Mouse (Mus musculus): ENCODE measurements at regions not wholly inside any gene's neighbourhood (a gene's known extent, or its start where the extent isn't known, plus 50 kb on each side); places are given as distances from the start of the nearest gene placed in this dataset.
"Not testable (repeated sequence)": the region's sequence is repeated elsewhere in the genome, so short reads cannot be mapped to it uniquely, and the experiment has no call there.

DNA sequence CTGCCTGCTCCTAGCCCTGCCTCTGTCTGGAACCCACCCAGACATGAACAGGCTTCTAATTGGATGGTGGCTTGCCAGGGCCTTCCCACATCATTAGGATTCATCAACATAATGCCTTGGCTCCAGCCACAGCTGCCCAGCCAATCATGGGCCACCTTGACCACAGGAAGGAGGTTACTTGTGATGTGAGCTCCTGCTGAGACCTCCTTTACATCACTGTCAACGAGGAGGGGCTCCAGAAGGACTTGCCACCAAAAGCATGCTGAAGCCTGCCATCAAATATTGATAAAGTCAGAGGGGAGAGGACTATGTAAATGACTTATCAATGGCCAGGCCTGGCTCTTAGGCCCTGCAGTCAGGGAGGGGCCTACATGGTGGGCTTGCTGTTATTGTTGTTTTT is 175.6 kb downstream of the Map1s start:
- H3K27ac ChIP-seq (replicated peaks); DNase-seq (ENCODE audit: low spot score); H3K4me1 ChIP-seq (replicated peaks; ENCODE audit: control insufficient read depth, insufficient read depth); H3K9ac ChIP-seq (ENCODE audit: low read length); ATAC-seq (ENCODE audit: low FRiP score, low TSS enrichment); H3K27me3 ChIP-seq (ENCODE audit: control insufficient read depth, insufficient read depth, low read length); H3K36me3 ChIP-seq (ENCODE audit: control insufficient read depth, insufficient read depth, low read length); H3K4me2 ChIP-seq (replicated peaks; ENCODE audit: low read depth); H3K9me3 ChIP-seq (ENCODE audit: control insufficient read depth, low read length); H3K4me3 ChIP-seq (ENCODE audit: low read depth, low read length): not testable (repeated sequence)
- WGBS = 4% methylated on average over 1 of the region's 1 CpGs

DNA sequence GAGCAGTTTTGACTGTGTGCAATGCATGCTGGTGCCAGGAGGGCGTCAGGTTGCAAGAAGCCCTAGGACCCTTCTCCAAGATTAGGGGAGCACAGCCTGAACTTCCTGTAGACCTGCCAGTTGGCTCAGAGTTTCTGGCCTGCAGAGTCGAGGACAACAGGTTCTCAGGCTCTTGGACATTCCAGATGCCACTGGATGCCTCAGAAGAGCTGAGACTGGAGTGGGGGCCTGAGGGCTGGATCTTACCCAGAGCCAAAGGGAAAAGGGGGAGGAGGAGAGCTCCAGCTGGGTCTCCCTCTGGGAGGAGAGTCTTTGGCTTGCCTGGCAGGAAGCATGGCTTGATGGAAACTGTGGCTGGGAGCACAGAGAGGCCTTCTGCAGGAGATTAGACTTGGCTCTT is 145.4 kb upstream of the Myo9b start:
- H3K4me3 ChIP-seq (ENCODE audit: low read depth, low read length); H3K27me3 ChIP-seq (ENCODE audit: control insufficient read depth, insufficient read depth, low read length); ATAC-seq (ENCODE audit: low FRiP score, low TSS enrichment); DNase-seq (ENCODE audit: low spot score); H3K9ac ChIP-seq (ENCODE audit: low read length); H3K27ac ChIP-seq (replicated peaks); H3K9me3 ChIP-seq (ENCODE audit: control insufficient read depth, low read length); H3K4me1 ChIP-seq (replicated peaks; ENCODE audit: control insufficient read depth, insufficient read depth); H3K36me3 ChIP-seq (ENCODE audit: control insufficient read depth, insufficient read depth, low read length); H3K4me2 ChIP-seq (replicated peaks; ENCODE audit: low read depth): not testable (repeated sequence)
- 24% methylated on average over 2 of the region's 2 CpGs for WGBS

DNA sequence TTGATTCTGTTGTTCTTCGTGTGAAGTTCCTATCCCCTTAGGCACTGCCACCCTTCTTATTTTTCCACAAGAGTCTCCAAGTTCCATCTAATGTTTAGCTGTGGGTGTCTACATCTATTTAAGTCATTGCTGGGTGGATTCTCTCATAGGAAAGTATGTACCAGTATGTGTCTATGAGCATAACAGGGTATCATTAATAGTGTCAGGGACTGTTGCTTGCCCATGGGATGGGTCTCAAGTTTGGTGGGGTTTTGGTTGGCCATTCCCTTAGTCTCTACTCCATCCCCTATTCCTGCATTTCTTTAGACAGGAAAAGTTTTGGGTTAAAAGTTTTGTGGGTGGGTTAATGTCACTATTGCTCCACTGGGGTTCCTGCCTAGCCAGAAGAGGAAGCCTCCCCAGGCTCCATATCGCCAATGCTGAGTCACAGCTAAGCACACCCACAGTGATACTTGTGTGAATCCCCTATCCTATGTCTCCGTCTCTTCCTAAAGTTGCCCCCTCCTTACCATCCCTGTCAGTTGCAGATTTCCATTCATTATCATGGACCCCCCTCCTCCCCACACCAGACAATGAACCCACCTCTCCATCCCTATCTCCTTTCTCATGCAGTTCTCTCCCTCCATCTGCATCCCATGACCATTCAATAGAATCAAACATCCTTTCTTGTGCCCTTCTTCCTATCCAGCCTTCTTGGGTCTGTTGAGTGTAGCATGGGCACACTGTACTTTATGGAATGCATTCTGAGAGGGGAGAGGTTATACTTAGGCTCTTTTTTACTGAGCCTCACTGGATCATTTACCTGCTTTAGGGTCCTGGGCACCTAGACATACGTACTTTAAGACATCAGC is 141.9 kb upstream of the Myo9b start:
- TF ChIP-seq CTCF (IDR thresholded peaks at IDR 0.05; ENCODE audit: low read depth) (no peak), EP300 (optimal IDR thresholded peaks at IDR 0.05) (no peak)
- Histone ChIP-seq H3K4me2 (replicated peaks; ENCODE audit: low read depth) (no peak overlapping the region), H3K27ac (replicated peaks) (no peak overlapping the region), H3K36me3 (ENCODE audit: control insufficient read depth, insufficient read depth, low read length) (no peaks in the 10 kb centered on the region), H3K4me1 (replicated peaks; ENCODE audit: control insufficient read depth, insufficient read depth) (no peaks in the 10 kb centered on the region), H3K27me3 (ENCODE audit: control insufficient read depth, insufficient read depth, low read length) (no peaks in the 10 kb centered on the region), H3K4me3 (ENCODE audit: low read depth, low read length) (no peak overlapping the region), H3K9ac (ENCODE audit: low read length) (no peak overlapping the region), H3K9me3 (ENCODE audit: control insufficient read depth, low read length) (no peaks in the 10 kb centered on the region)
- ATAC-seq (ENCODE audit: low FRiP score, low TSS enrichment) (peak; percentile 76), DNase-seq (ENCODE audit: low spot score) (no peak)
- 69% methylated on average over 4 of the region's 4 CpGs for WGBS

DNA sequence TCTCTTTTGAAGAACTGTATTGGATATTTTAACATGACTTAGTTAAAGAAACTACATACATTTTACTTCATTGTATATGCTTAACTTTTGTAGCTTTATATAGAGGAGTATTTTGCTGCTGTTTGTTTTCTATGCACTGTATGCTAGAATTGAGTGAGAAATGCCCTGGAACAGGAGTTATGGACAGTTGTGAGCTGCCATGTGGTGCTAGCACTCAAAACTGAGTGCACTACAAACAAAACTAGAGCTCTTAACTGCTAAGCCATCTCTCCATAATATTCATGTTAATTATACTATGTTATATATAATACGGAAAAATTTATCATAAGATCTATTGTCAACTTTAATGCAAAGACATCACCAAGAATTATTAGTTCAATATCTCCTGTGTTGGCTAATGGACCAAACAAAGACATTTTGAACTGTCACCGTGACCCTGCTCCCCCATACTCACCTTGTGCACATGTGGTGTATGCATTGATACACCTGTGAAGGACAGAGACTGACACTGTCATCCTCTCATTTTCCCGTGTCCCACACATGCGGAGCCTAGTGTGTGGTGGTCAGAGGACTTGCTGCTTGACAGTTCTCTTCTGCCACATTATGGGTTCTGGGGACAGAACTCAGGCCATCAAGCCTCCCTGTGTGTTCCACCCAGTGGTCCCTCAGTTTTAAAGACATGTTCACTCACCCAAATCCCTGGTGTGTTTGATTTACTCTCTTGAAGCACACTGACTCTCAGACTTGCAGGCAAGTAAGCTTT is 141.0 kb upstream of the Myo9b start:
- Histone ChIP-seq H3K9ac (ENCODE audit: low read length) (no peak overlapping the region), H3K4me2 (replicated peaks; ENCODE audit: low read depth) (no peak overlapping the region), H3K27me3 (ENCODE audit: control insufficient read depth, insufficient read depth, low read length) (no peaks in the 10 kb centered on the region), H3K9me3 (ENCODE audit: control insufficient read depth, low read length) (no peaks in the 10 kb centered on the region), H3K27ac (replicated peaks) (no peak overlapping the region), H3K4me3 (ENCODE audit: low read depth, low read length) (no peak overlapping the region), H3K36me3 (ENCODE audit: control insufficient read depth, insufficient read depth, low read length) (no peaks in the 10 kb centered on the region), H3K4me1 (replicated peaks; ENCODE audit: control insufficient read depth, insufficient read depth) (no peaks in the 10 kb centered on the region)
- 89% methylated on average over 4 of the region's 4 CpGs for WGBS
- ATAC-seq (ENCODE audit: low FRiP score, low TSS enrichment) (peak; percentile 64; the same call in 1 of the 2 replicates), DNase-seq (ENCODE audit: low spot score) (peak; percentile 22)
- TF ChIP-seq EP300 (optimal IDR thresholded peaks at IDR 0.05) (no peak), CTCF (IDR thresholded peaks at IDR 0.05; ENCODE audit: low read depth) (no peak)

DNA sequence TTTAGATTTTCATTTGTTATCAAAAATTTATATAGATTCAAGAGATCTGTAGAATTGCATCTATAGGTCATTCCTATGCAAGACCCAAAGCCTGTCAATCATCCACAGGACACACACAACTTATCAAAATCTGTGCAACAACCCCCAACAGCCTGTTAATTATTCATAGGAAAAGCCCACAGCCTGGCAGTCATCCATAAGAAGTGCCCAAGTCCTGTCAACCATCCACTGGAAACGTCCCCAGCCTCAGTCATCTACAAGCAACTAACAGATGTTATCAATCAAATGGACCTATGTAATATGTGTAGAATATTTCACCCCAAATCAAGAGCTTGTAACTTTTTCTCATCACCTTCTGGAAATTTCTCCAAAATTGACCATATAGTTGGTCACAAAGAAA is 139.6 kb upstream of the Myo9b start:
- H3K4me2 ChIP-seq (replicated peaks; ENCODE audit: low read depth); DNase-seq (ENCODE audit: low spot score); H3K9me3 ChIP-seq (ENCODE audit: control insufficient read depth, low read length); H3K27me3 ChIP-seq (ENCODE audit: control insufficient read depth, insufficient read depth, low read length); H3K36me3 ChIP-seq (ENCODE audit: control insufficient read depth, insufficient read depth, low read length); H3K4me1 ChIP-seq (replicated peaks; ENCODE audit: control insufficient read depth, insufficient read depth); H3K9ac ChIP-seq (ENCODE audit: low read length); H3K27ac ChIP-seq (replicated peaks); ATAC-seq (ENCODE audit: low FRiP score, low TSS enrichment); H3K4me3 ChIP-seq (ENCODE audit: low read depth, low read length): not testable (repeated sequence)
- 38% methylated on average over 1 of the region's 1 CpGs for WGBS

DNA sequence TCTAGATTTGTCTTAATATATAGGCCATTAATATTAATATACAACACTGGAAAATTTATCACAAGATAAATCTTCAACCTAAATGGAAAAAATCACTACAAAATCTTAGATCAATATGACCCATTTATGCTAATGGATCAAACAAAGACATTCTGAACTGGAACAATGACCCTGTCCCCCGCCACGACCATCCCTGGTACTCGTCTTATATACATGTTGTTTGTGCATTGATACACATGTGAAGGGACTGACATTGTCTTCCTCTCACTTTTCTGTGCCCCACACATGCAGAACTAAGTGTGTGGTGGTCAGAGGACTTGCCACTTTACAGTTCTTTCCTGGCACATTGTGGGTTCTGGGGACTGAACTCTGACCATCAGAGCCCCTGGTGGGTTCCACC is 135.4 kb upstream of the Myo9b start:
- H3K9me3 ChIP-seq (ENCODE audit: control insufficient read depth, low read length); H3K4me2 ChIP-seq (replicated peaks; ENCODE audit: low read depth); H3K9ac ChIP-seq (ENCODE audit: low read length); H3K27me3 ChIP-seq (ENCODE audit: control insufficient read depth, insufficient read depth, low read length); H3K27ac ChIP-seq (replicated peaks); ATAC-seq (ENCODE audit: low FRiP score, low TSS enrichment); H3K4me1 ChIP-seq (replicated peaks; ENCODE audit: control insufficient read depth, insufficient read depth); H3K4me3 ChIP-seq (ENCODE audit: low read depth, low read length); H3K36me3 ChIP-seq (ENCODE audit: control insufficient read depth, insufficient read depth, low read length); DNase-seq (ENCODE audit: low spot score): not testable (repeated sequence)
- WGBS = 75% methylated on average over 1 of the region's 3 CpGs

DNA sequence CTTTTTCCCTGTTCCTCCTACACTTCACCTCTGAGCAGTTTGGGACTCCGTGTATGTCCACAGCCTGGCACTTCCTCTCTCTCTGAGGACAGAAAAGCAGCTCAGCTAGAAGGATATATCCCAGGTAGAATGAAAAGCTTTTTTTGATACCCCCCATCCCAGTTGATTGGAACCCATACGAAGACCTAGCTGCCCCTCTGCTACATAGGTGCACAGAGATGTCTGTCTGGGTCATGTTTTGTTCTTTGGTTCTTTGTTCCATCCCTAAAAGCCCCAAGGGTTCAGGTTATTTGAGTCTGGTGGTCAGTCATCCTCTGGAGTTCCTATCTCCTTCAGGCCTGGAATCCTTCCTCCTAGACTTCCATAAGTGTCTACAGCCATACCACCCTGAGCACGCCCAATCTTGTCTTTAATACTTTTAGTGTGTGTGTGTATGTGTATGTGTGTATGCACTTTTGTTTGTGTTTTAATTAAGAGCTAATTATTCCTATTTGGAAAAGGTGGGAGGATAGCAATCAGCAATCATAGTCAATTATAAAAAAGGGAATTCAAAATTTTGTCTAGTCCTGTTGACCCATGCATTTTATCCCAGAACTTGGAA is 130.0 kb upstream of the Myo9b start:
- H3K27ac ChIP-seq (replicated peaks); H3K27me3 ChIP-seq (ENCODE audit: control insufficient read depth, insufficient read depth, low read length); H3K9ac ChIP-seq (ENCODE audit: low read length); ATAC-seq (ENCODE audit: low FRiP score, low TSS enrichment); H3K4me1 ChIP-seq (replicated peaks; ENCODE audit: control insufficient read depth, insufficient read depth); H3K36me3 ChIP-seq (ENCODE audit: control insufficient read depth, insufficient read depth, low read length); DNase-seq (ENCODE audit: low spot score); H3K4me2 ChIP-seq (replicated peaks; ENCODE audit: low read depth); H3K9me3 ChIP-seq (ENCODE audit: control insufficient read depth, low read length); H3K4me3 ChIP-seq (ENCODE audit: low read depth, low read length): not testable (repeated sequence)
- 69% methylated on average over 3 of the region's 3 CpGs for WGBS

DNA sequence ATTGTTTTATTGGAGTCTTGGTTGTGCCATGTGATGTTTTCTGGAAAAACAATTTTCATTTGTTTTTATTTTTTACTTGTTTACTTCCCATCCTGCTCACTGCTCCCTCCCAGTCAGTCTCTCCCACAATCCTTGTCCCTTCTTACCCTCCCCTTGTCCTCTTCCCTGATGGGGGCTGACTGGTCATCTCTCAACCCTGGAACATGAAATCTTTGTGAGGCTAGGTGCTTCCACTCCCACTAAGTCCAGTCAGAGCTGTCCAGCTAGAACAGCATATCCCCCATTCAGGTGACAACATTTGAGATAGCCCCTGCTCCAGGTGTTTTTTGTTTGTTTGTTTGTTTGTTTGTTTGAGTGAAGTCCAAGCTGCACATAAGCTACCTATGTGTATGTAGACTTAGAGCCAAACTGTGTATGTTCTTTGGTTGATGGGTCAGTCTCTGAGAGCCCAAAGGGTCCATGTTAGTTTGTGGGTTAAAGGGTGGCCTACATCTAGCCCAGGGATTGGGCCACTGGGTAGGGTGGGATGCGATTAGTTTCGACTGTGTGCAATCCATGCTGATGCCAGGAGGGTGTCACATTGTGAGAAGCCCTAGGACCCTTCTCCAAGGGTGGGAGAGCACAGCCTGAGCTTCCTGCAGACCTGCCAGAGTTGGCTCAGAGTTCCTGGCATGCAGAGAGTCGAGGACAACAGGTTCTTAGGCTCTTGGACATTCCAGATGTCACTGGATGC is 100.9 kb upstream of the Myo9b start:
- not testable (repeated sequence) for H3K27ac ChIP-seq (replicated peaks); H3K9me3 ChIP-seq (ENCODE audit: control insufficient read depth, low read length); DNase-seq (ENCODE audit: low spot score); H3K9ac ChIP-seq (ENCODE audit: low read length); H3K4me3 ChIP-seq (ENCODE audit: low read depth, low read length); H3K4me2 ChIP-seq (replicated peaks; ENCODE audit: low read depth); H3K27me3 ChIP-seq (ENCODE audit: control insufficient read depth, insufficient read depth, low read length); H3K36me3 ChIP-seq (ENCODE audit: control insufficient read depth, insufficient read depth, low read length); H3K4me1 ChIP-seq (replicated peaks; ENCODE audit: control insufficient read depth, insufficient read depth)
- 0 out of 2 replicates have a peak, but pooled peaks have one; percentile 47 for ATAC-seq (ENCODE audit: low FRiP score, low TSS enrichment)
- 63% methylated on average over 2 of the region's 3 CpGs for WGBS
